Mouse (Mus musculus) retina, postnatal 1 day (tissue): ENCODE results near the gene Ahcyl1.
"Not testable (repeated sequence)": the region's sequence is repeated elsewhere in the genome, so short reads cannot be mapped to it uniquely, and the experiment has no call there.

Experiments used
- DNase-seq: peaks from one replicate; pipeline ENCODE4 v3.0.0-alpha.2; 2012

Gene Ahcyl1

GRCm38 (mm10) chr3:107650276-107650675 is 46.1 kb downstream of the Ahcyl1 start:
- DNase-seq = not testable (repeated sequence)

GRCm38 (mm10) chr3:107646947-107647346 is 49.4 kb downstream of the Ahcyl1 start:
- no peak for DNase-seq

GRCm38 (mm10) chr3:107637606-107638172 is 58.7 kb downstream of the Ahcyl1 start:
- DNase-seq = peak; percentile 63

- DNase-seq = no peak
These were observed 60.1 kb downstream of the Ahcyl1 start for GRCm38 (mm10) chr3:107636236-107636635.

GRCm38 (mm10) chr3:107635836-107636235 is 60.5 kb downstream of the Ahcyl1 start:
- no peak for DNase-seq

GRCm38 (mm10) chr3:107633906-107634305 is 62.5 kb downstream of the Ahcyl1 start:
- DNase-seq = no peak

- DNase-seq = no peak
These were observed 63.6 kb downstream of the Ahcyl1 start for GRCm38 (mm10) chr3:107632786-107633185.

- peak; percentile 98 for DNase-seq
These were observed 64.8 kb downstream of the Ahcyl1 start, which contains the start of gene Strip1 for GRCm38 (mm10) chr3:107631523-107631958. Gene Strip1, minus strand, starts transcription at chr3:107631694.

- no peak for DNase-seq
These were observed 65.5 kb downstream of the Ahcyl1 start, which contains the start of gene Gm10961 for GRCm38 (mm10) chr3:107630682-107631522. Gene Gm10961, plus strand, starts transcription at chr3:107631322.

GRCm38 (mm10) chr3:107629411-107629810 is 66.9 kb downstream of the Ahcyl1 start:
- no peak for DNase-seq

- no peak for DNase-seq
These were observed 67.8 kb downstream of the Ahcyl1 start for GRCm38 (mm10) chr3:107628551-107628950.

- DNase-seq = no peak
These were observed 68.7 kb downstream of the Ahcyl1 start for GRCm38 (mm10) chr3:107627641-107628040.

- no peak for DNase-seq
These were observed 69.6 kb downstream of the Ahcyl1 start for GRCm38 (mm10) chr3:107626751-107627150.

GRCm38 (mm10) chr3:107625536-107625935 is 70.8 kb downstream of the Ahcyl1 start:
- no peak for DNase-seq

GRCm38 (mm10) chr3:107624424-107624823 is 71.9 kb downstream of the Ahcyl1 start:
- DNase-seq = no peak

GRCm38 (mm10) chr3:107622537-107622936 is 73.8 kb downstream of the Ahcyl1 start:
- DNase-seq = no peak

- DNase-seq = no peak
These were observed 74.9 kb downstream of the Ahcyl1 start for GRCm38 (mm10) chr3:107621286-107622075.

- no peak for DNase-seq
These were observed 76.4 kb downstream of the Ahcyl1 start for GRCm38 (mm10) chr3:107619911-107620310.

- DNase-seq = no peak
These were observed 78.6 kb downstream of the Ahcyl1 start for GRCm38 (mm10) chr3:107617800-107618199.
